Mouse (Mus musculus) cortical plate, adult 2 months (tissue): ENCODE results near the gene Pbx1.

ENCODE experiments used
- CTCF ChIP-seq: fragments of 200-500 bp; IDR thresholded peaks from 2 replicates; pipeline ENCODE4 v1.5.1; 2011; ENCODE audit warnings: mild to moderate bottlenecking, control low read depth, low read length; ENCODE audit not compliant: insufficient read depth; ENCODE audit errors: extremely low read depth
- POLR2A ChIP-seq: fragments of 200-500 bp; IDR thresholded peaks from 2 replicates; pipeline ENCODE4 v1.6.1; 2011; ENCODE audit warnings: mild to moderate bottlenecking, low read length, control low read depth; ENCODE audit not compliant: insufficient read depth; ENCODE audit errors: extremely low read depth

DNA sequence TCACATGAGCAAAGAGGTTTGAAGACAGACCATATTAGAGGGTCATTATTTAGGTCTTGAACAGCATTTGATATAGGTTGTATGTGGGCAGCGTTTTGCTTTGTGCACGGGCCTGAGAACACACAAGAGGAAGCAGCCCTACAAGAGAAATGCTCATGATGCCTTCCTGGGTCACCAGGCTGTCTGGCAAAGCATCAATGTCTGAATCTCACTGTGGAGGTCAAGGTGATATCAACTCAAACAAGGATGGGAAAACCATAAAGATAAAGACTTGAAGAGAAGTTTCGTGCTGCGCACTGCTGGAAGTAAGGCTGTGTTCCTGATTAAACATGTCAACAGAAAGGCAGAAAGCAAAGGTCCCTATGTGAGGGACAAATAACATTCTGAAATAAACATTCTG lies 157.8 kb downstream of the Pbx1 start:
- TF ChIP-seq CTCF (no peak), POLR2A (no peak)
